Mouse (Mus musculus): ENCODE results near the gene Fgfr2.

Gene Fgfr2

GRCm38 (mm10) chr7:132853361-132853760 is 269.8 kb downstream of the Fgfr2 start:
- in situ Hi-C loops (cut with MboI, MseI): loop anchor here (5.0 to 25.0 kb wide), 2 partner anchors 41 to 784 kb away; partner anchors contain the start of genes Edrf1 (in 1 of the 2) and Fam53b (in 1 of the 2)

DNA sequence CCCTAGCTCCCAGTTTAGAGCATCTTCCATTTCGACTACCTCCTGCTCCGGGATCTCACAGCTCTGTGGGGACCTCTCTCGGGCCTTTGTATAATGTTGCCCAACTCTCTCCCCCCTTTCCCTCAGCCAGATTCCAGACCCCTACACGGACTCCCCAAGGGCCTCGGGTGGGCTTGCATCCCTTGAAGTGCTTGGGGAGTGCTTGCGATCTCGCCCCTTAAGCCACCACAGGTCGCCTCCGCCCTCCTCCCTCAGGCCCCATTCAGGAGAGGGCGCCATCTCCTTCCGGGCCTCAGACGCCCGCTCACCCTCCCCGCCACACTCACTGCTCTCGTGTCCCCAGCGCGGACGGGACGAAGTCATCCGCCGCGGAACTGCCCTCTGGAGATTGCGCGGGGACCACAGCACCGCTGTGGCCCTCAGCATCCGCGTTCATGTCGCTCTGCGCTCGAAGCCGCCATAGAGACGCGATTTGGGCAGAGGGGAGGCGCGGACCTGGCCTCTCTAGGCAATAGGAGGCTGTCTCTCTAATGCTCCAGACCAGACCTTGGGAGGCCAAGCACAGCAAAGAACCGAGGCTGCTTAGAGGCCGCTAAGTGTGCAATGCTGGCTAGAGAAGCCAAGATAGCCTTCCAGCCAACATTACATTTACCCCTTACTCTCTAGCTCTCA is 270.8 kb downstream of the Fgfr2 start, which contains the start of gene Eef1akmt2:
TSS of gene Eef1akmt2 (minus strand) at position 501 of the 672 bp plus-strand sequence.
- in situ Hi-C loops (cut with MboI, MseI): loop anchor here (5.0 to 25.0 kb wide), 2 partner anchors 40 to 785 kb away; partner anchors contain the start of genes Edrf1 (in 1 of the 2) and Fam53b (in 1 of the 2)

DNA sequence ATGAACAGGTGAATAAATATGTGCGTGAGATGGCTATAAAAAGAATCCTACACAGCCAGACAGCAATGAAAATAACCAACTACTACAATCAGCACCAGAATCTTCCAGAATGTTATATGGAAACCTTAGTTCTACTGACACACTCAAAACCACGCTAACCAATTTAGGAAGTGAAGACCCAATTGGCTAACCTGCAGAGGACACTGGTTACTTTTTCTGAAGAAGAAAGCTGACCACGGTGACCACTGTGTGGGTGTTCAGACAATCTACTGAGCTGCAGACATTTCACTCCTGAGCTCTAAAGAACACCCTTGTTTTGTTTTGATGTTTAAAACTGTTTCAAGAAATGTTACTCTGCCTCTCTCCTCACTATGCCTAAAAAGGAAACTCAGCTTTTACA is 280.0 kb downstream of the Fgfr2 start:
- in situ Hi-C loops (cut with MboI, MseI): loop anchor here in 1 of 2 experiments (25.0 kb wide), 1 partner anchor 1281 kb away; the partner anchor contains the start of gene Bub3

DNA sequence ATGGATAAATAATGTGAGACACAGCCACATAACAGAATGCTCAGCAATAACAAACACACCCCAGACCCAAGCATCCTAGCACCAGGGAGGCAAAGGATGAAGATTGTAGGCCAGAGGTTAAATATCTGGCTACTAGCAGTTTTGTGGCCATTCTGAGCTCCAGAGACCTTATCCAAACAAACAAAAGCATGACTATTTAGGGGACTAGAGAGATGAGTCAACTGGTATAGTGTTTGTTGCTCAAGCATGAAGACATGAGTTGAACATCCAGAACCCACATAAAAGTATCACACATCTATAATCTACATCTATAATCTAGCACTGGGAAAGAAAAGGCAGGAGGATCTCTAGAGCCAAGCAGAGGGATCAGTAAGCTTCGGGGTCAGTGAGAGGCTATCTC is 280.7 kb downstream of the Fgfr2 start:
- in situ Hi-C loops (cut with MboI, MseI): loop anchor here in 1 of 2 experiments (25.0 kb wide), 1 partner anchor 1280 kb away; the partner anchor contains the start of gene Bub3

GRCm38 (mm10) chr7:132841287-132841686 is 281.9 kb downstream of the Fgfr2 start:
- in situ Hi-C loops (cut with MboI, MseI): loop anchor here in 1 of 2 experiments (25.0 kb wide), 1 partner anchor 1279 kb away; the partner anchor contains the start of gene Bub3

DNA sequence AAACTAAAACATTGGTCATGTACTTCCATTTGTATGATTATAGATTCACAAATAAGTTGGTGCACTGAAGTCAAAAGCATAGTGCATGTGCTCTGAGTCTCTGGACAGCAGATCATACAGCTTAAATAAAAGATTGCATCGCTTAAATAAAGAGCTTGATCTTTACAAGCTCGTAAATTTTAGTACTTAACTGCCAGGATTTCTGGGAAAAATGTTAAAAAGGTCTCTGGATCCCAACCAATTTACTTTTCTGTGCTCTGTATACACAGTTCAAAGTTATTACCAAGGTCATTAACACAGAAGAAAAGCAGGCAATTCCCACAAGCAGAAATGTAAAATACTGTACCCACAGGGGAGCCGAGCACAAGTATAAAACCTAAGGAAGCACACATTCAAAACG is 292.2 kb downstream of the Fgfr2 start:
- in situ Hi-C loops (cut with MboI, MseI): loop anchor here in 1 of 2 experiments (25.0 kb wide), 1 partner anchor 1269 kb away; the partner anchor contains the start of gene Bub3

DNA sequence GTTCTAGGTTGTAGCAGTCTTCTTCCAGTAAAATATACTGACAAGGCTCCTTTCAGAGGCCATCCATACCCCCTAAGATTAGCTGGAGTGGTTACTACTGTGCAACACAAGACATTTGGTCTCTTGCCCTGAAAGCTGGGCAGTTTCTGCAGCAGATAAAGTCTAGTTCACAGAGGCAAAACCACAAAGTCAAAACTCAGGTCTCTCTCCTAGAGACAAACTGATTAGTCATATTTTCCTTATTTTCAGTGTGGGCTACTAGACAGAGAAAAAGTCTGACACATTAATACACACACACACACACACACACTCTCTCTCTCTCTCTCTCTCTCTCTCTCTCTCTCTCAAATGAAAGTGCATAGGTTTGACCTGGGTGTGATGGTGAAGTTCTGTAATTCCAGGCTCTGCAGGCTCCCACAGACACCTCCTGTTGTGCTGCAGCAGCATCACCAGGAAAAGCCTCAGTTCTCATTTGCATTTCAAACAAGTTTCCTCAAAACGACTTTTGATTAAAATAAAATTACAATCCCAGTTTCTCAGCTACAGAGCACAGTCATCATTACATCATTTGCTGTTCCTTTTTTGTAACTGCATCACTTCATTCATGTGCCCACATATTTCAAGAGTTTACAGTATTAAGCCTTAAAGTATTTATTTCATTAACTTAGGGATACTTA is 298.7 kb downstream of the Fgfr2 start:
- in situ Hi-C loops (cut with MboI, MseI): loop anchor here in 1 of 2 experiments (5.0 to 25.0 kb wide), 2 partner anchors 58 to 1262 kb away; partner anchors contain the start of gene Bub3

- in situ Hi-C loops (cut with MboI, MseI): no loop called here
Measured at GRCm38 (mm10) chr7:132823832-132824231, 299.3 kb downstream of the Fgfr2 start.

DNA sequence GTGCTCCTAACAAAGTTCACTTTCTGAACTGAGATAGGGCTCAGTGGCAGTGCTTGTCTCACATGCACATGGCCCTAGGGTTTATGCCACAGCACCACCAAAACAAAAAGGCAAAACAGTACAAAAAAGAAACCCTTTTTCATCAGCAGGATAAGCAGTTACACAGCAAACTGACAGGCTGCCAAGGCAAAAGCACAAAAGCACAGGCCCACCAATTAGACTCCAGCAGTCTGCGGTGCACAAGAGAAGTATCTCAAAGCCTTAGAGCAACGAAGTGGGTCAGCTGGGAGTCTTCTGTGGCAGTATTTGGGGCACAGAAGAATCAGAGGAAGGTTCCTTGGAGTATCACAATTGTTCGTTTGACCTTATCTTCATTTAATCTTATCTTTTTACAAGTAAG is 302.5 kb downstream of the Fgfr2 start:
- in situ Hi-C loops (cut with MboI, MseI): no loop called here

DNA sequence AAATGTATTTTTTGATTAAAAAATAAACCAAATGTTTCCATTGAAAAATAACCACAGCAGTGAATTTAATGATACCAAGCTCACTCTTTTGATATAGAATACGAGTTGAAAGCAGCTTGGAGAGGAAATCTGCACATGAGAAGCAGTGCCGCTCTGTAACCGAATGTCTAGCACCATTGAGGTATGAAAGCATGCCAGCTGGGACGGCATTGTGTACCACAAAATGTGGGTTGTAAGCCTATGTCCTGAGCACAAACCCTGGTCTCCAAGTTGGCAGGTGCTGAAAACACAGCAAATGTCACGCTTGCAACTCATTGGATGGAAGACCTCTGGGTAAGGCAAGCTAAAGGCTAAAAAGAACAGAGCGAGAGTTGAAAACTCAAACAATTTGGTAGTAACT is 306.1 kb downstream of the Fgfr2 start:
- in situ Hi-C loops (cut with MboI, MseI): no loop called here

- in situ Hi-C loops (cut with MboI, MseI): no loop called here
Measured at GRCm38 (mm10) chr7:132816528-132816927, 306.6 kb downstream of the Fgfr2 start.

GRCm38 (mm10) chr7:132815081-132815480 is 308.1 kb downstream of the Fgfr2 start:
- in situ Hi-C loops (cut with MboI, MseI): no loop called here

- in situ Hi-C loops (cut with MboI, MseI): loop anchor here in 1 of 2 experiments (5.0 kb wide), 1 partner anchor 38 kb away; the partner anchor contains the start of gene Eef1akmt2
Measured at GRCm38 (mm10) chr7:132814089-132814450, 309.1 kb downstream of the Fgfr2 start.

DNA sequence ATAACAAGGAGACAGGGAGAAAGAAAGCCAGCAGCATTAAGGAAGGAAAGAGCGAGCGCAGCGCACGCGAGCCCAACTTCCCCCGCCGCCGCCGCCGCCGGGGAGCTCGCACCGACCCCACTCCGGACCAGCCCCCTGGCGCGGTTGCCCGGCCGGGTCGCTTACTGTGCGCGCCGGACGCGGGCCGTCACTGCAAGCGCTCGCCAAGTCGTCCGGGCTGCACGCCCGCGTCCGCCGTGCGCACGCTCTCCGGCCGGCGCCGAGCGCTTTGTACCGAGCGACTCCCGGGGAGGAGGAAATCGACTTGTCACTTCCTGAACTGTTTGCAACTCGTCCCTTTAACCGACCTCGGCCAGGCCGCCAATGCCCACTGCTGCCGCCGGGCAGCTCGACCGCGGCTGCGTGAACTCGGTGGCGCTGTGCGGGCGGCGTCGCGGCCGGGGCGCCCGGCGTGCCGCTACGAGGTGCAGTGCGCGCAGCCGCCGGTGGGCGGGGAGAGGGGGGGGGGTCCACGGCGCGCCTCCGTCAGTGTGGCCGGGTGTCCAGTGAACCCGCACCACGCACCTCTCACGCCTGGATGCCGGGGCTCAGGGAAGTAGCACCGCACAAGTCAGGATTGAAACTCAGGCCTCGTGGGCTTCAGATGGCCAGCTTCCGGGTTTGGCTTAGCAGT is 309.6 kb downstream of the Fgfr2 start, which contains the start of gene Fam53b:
TSS of gene Fam53b (minus strand) at position 471 of the 673 bp plus-strand sequence.
- in situ Hi-C loops (cut with MboI, MseI): loop anchor here in 1 of 2 experiments (5.0 kb wide), 1 partner anchor 39 kb away; the partner anchor contains the start of gene Eef1akmt2

DNA sequence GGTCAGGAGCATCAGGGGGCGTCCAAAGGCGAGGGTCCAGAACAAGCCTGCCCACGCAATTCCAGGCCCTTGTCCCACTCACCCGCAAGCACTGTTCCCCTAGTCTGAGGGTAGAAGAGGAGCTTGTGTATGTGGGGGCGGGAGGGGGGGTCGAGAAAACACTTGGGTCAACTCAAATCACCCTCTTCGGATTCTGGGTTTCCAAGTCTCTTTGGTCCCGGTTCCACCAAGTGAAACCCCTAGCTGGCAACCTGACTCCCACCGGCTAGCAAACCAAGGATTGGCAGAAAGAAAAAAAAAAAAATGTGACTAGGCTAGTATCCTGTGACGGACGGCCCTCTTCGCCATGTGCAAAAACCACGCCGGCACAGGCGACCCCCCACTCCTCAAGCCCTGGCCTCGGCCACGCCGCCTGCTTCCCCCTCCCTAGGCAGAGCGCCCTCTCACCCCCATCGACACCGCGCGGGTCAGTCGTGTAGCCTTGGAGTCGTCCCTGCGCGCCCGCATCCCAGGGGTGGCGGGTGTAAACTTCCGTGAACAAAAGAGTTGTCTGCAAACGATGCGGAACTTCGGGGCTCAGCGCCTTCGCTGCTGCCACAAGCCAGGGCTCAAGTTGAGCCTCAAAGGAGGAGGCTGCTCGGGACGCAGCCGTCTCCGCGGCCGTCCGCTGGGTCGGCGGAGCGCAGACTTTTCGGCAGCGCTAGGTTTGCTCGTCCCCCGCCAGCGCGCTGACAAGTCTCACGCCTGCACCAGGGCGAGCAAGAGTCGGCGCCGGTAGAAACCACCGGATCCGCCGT is 310.3 kb downstream of the Fgfr2 start:
- in situ Hi-C loops (cut with MboI, MseI): loop anchor here in 1 of 2 experiments (5.0 kb wide), 1 partner anchor 39 kb away; the partner anchor contains the start of gene Eef1akmt2

- in situ Hi-C loops (cut with MboI, MseI): loop anchor here in 1 of 2 experiments (5.0 kb wide), 1 partner anchor 40 kb away; the partner anchor contains the start of gene Eef1akmt2
Measured at GRCm38 (mm10) chr7:132811716-132812618, 311.2 kb downstream of the Fgfr2 start.

GRCm38 (mm10) chr7:132810879-132811278 is 312.3 kb downstream of the Fgfr2 start:
- in situ Hi-C loops (cut with MboI, MseI): loop anchor here in 1 of 2 experiments (5.0 kb wide), 1 partner anchor 41 kb away; the partner anchor contains the start of gene Eef1akmt2

DNA sequence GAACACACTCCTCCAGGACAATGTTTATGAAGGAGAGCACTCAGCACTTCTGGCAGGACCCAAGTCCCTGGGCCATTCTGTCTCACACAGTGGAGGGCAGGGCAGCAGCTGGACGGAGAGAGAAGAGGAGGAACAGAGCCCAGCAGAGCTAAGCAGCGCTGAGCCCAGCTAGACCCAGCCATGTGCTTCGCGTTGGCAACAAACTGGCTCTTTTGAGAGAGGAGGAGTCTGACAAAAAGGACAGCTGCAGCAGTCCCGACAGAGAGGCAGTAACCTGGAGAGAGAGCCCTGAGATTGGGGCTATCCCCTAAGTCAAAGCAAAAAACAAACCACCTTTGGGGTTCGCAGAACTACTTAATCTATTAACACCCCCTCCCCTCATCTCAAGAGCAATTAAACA is 312.8 kb downstream of the Fgfr2 start:
- in situ Hi-C loops (cut with MboI, MseI): loop anchor here in 1 of 2 experiments (5.0 kb wide), 1 partner anchor 42 kb away; the partner anchor contains the start of gene Eef1akmt2

GRCm38 (mm10) chr7:132809721-132810120 is 313.4 kb downstream of the Fgfr2 start:
- in situ Hi-C loops (cut with MboI, MseI): loop anchor here (5.0 kb wide), 2 partner anchors 43 to 82 kb away; partner anchors contain the start of gene Eef1akmt2 (in 1 of the 2)

Measured in T-helper 17 cell (primary cell).